Comparison of ENCODE assay signal across 8 mouse cellular contexts in genomic region chr10:39926616-39927139, GRCm38 (mm10). TPM values are rescaled to one million over a fixed set of nuclear protein-coding genes. Genes with fewer than 3 reads are reported as not detected.
A peak's percentile ranks its signal among the peaks of the same experiment; 100 is the strongest.
DNase-seq lines count a peak whose midpoint lies in the region; ATAC-seq lines count a peak whose summit lies in the region.

TSS of gene Mfsd4b2 (minus strand) at chr10:39926923.

- peak within 1 kb of the TSS; percentile 93 for H3K4me2 ChIP-seq in hindbrain, embryonic 16.5 days (ENCODE audit: low read length)
- H3K4me2 ChIP-seq in stomach, embryonic 16.5 days (ENCODE audit: low read depth, low read length) = peak within 1 kb of the TSS; percentile 90

- H3K4me1 ChIP-seq in hindbrain, embryonic 16.5 days (ENCODE audit: control insufficient read depth, insufficient read depth, low read depth, low read length) = peaks cover 7% of the 10 kb centered on the region
- no peaks in the 10 kb centered on the region for H3K4me1 ChIP-seq in stomach, embryonic 16.5 days (ENCODE audit: control insufficient read depth, insufficient read depth, low read length)

- peak within 1 kb of the TSS; percentile 61 for H3K9ac ChIP-seq in hindbrain, embryonic 16.5 days (ENCODE audit: low read depth, low read length)
- peak within 1 kb of the TSS; percentile 74 for H3K9ac ChIP-seq in stomach, embryonic 16.5 days (ENCODE audit: low read length)

- under 1% methylated on average over 29 of the region's 41 CpGs for WGBS in hindbrain, embryonic 16.5 days
- WGBS in stomach, embryonic 16.5 days = 1% methylated on average over 39 of the region's 41 CpGs

- no peak within 1 kb of the TSS for H3K27ac ChIP-seq in hindbrain, embryonic 16.5 days (ENCODE audit: low read depth, low read length)
- H3K27ac ChIP-seq in stomach, embryonic 16.5 days (ENCODE audit: low read length) = no peak within 1 kb of the TSS

- peaks cover 4% of the 10 kb centered on the region for H3K27me3 ChIP-seq in hindbrain, embryonic 16.5 days (replicated peaks; ENCODE audit: control insufficient read depth, insufficient read depth, low read length)
- peaks cover 3% of the 10 kb centered on the region; the same call in 1 of the 2 replicates for H3K27me3 ChIP-seq in stomach, embryonic 16.5 days (ENCODE audit: control insufficient read depth, insufficient read depth, low read length)

- peak; percentile 11 to 36 for DNase-seq in adrenal gland, adult (ENCODE audit: inconsistent age in 2 of 2, low spot score in 1 of 2)
- no peak for DNase-seq in adrenal gland, postnatal 4 days (ENCODE audit: low spot score in 2 of 2)
- peak; percentile 28 for DNase-seq in urinary bladder, postnatal 14 days (ENCODE audit: low spot score)
- no peak for DNase-seq in urinary bladder, postnatal 4 days (ENCODE audit: low spot score in 2 of 2)
- no peak for DNase-seq in layer of hippocampus, adult 18-20 months (ENCODE audit: low spot score in 2 of 2)

- H3K4me3 ChIP-seq in hindbrain, embryonic 16.5 days (ENCODE audit: low read length) = peak within 1 kb of the TSS; percentile 48
- peak within 1 kb of the TSS; percentile 48 for H3K4me3 ChIP-seq in stomach, embryonic 16.5 days (replicated peaks; ENCODE audit: low read length)

- no peaks in the 10 kb centered on the region for H3K36me3 ChIP-seq in hindbrain, embryonic 16.5 days (ENCODE audit: control insufficient read depth, insufficient read depth, low read length)
- H3K36me3 ChIP-seq in stomach, embryonic 16.5 days (ENCODE audit: control insufficient read depth, insufficient read depth, low read length) = no peaks in the 10 kb centered on the region

- peak; percentile 56 for ATAC-seq in hindbrain, embryonic 16.5 days
- peak; percentile 38; the same call in 1 of the 2 replicates for ATAC-seq in megakaryocyte, adult 5-6 weeks (ENCODE audit: poor library complexity, severe bottlenecking)
- ATAC-seq in stomach, embryonic 16.5 days (ENCODE audit: insufficient read depth, low FRiP score) = peak; percentile 69; the same call in 1 of the 2 replicates

- H3K9me3 ChIP-seq in hindbrain, embryonic 16.5 days (ENCODE audit: control insufficient read depth, low read length) = no peaks in the 10 kb centered on the region
- H3K9me3 ChIP-seq in stomach, embryonic 16.5 days (replicated peaks; ENCODE audit: control insufficient read depth, low read length) = no peaks in the 10 kb centered on the region

RNA-seq across cellular contexts. Expression of gene Mfsd4b2, which starts in this region (rescaled TPM):
- under 1 TPM; 0.22 to 0.37 TPM for total RNA-seq in adrenal gland, postnatal 4 days (2021)
- polyA plus RNA-seq in hindbrain, embryonic 16.5 days (2015; fragmentation: Nextera tagmentation; extraction: Ambion mirVana) = 0.09 TPM in 1 of 2 replicates, not detected in the other
- total RNA-seq in megakaryocyte, adult 5-6 weeks (2015) = not detected in 2 replicates
- not detected in 2 replicates for total RNA-seq in megakaryocyte, adult 5-6 weeks (2017)
- 0.12 and 0.18 TPM in 2 replicates for polyA plus RNA-seq in stomach, embryonic 16.5 days (2015; fragmentation: Nextera tagmentation; extraction: Ambion mirVana)
- total RNA-seq in layer of hippocampus, adult 18-20 months (2021) = under 1 TPM; 0.20 to 0.32 TPM

Comparison
In these comparisons a context has a peak if more than half of its experiments do, and no peak if none do; other contexts are left out.
1. DNase-seq: peak in adrenal gland, adult (2 of 2) and urinary bladder, postnatal 14 days (single experiment); none in adrenal gland, postnatal 4 days (0 of 2), urinary bladder, postnatal 4 days (0 of 2) and layer of hippocampus, adult 18-20 months (0 of 2).
2. Peak in ATAC-seq, H3K4me3 ChIP-seq, H3K9ac ChIP-seq and H3K4me2 ChIP-seq in hindbrain, embryonic 16.5 days; RNA of the gene not detected or under 1 TPM.
3. Peak in ATAC-seq in megakaryocyte, adult 5-6 weeks; RNA of the gene not detected or under 1 TPM.
4. Peak in ATAC-seq, H3K4me3 ChIP-seq, H3K9ac ChIP-seq and H3K4me2 ChIP-seq in stomach, embryonic 16.5 days; RNA of the gene not detected or under 1 TPM.
5. Peak in every context shown above with its lines, with median percentiles within 50 percentile points of each other: ATAC-seq.